Mouse (Mus musculus): ENCODE measurements around the gene Smoc2.

DNA sequence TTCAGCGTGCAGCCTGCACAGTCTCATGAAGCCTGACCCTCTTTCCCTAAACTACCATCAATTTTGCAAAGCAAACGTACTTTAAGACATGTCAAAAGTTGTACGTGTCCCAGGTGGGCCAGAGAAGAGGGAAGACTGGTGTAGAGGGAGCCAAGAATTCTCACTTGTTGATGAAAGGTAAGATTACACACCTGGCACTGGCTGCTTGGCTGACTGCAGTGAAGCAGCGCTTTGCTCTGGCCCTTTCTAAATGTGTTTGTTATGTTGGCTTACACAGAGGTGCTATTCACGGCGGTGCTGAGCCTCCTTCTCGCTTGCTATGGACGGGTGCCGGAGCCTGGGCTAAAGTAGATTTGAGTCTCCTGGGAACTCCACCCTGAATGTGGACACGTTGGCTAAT is 17.1 kb upstream of the Smoc2 start:
- no peak for TF ChIP-seq TAL1 (IDR thresholded peaks at IDR 0.05; ENCODE audit: low read length)
- no peak for TF ChIP-seq GATA1 (IDR thresholded peaks at IDR 0.05; ENCODE audit: low read length)
